Mouse (Mus musculus): ENCODE results near the gene Tsc22d1. TPM values are rescaled to one million over a fixed set of nuclear protein-coding genes. Genes with fewer than 3 reads are reported as not detected.
A peak's percentile ranks its signal among the peaks of the same experiment; 100 is the strongest.

Tsc22d1 gene
- total and polyA plus RNA-seq, 2 experiments: 28.3 to 33.3 TPM

DNA sequence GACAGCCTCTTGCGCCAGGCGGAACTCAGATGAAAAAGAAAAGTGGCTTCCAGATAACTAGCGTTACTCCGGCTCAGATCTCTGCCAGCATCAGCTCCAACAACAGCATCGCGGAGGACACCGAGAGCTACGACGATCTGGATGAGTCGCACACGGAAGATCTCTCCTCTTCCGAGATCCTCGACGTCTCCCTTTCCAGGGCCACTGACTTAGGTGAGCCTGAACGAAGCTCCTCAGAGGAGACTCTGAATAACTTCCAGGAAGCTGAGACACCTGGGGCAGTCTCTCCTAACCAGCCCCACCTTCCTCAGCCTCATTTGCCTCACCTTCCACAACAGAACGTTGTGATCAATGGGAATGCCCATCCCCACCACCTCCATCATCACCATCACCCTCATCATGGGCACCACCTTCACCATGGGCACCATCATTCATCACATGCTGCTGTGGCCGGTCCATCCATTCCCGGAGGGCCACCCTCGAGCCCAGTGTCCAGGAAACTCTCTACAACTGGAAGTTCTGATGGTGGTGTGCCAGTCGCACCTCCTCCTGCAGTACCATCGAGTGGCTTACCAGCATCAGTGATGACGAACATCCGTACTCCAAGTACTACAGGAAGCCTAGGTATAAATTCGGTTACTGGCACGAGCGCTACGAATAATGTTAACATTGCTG is 1.7 kb downstream of the Tsc22d1 start:
- Histone ChIP-seq H3K4me1 (ENCODE audit: control insufficient read depth, insufficient read depth, low read length) (no peaks in the 10 kb centered on the region), H3K27me3 (ENCODE audit: control insufficient read depth, insufficient read depth, low read length) (peaks cover 11% of the 10 kb centered on the region), H3K79me2 (ENCODE audit: control insufficient read depth, insufficient read depth, low read length) (no peaks in the 10 kb centered on the region), H3K27ac (replicated peaks; ENCODE audit: insufficient read depth, low read depth, low read length) (no peak overlapping the region), H3K4me3 (ENCODE audit: insufficient read depth, low read depth, low read length) (peak overlapping the region; percentile 60; the same call in 1 of the 2 replicates), H3K9ac (ENCODE audit: low read depth, low read length) (no peak overlapping the region), H3K36me3 (ENCODE audit: control insufficient read depth, insufficient read depth, low read length) (no peaks in the 10 kb centered on the region)
- no peak for DNase-seq (ENCODE audit: extremely low read depth, low read depth, low spot score)
- WGBS: 74% methylated on average over 27 of the region's 27 CpGs
- TF ChIP-seq POLR2A (IDR thresholded peaks at IDR 0.05; ENCODE audit: extremely low read depth, insufficient read depth, low read length) (no peak), CTCF (IDR thresholded peaks at IDR 0.05; ENCODE audit: low read depth, low read length) (no peak)

DNA sequence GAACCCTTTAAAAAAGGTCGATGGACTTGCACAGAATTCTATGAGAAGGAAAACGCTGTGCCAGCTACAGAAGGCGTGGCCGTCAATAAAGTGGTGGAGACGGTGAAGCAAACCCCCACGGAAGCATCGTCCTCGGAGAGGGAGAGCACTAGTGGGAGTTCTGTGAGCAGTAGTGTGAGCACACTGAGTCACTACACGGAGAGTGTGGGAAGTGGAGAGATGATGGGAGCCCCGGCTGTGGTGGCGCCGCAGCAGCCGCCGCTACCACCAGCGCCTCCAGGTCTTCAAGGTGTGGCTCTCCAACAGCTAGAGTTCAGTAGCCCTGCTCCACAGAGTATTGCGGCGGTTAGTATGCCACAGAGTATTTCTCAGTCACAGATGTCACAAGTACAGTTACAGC is 2.6 kb downstream of the Tsc22d1 start:
- Histone ChIP-seq H3K4me3 (ENCODE audit: insufficient read depth, low read depth, low read length) (no peak overlapping the region), H3K27ac (replicated peaks; ENCODE audit: insufficient read depth, low read depth, low read length) (no peak overlapping the region), H3K36me3 (ENCODE audit: control insufficient read depth, insufficient read depth, low read length) (no peaks in the 10 kb centered on the region), H3K9ac (ENCODE audit: low read depth, low read length) (no peak overlapping the region), H3K79me2 (ENCODE audit: control insufficient read depth, insufficient read depth, low read length) (no peaks in the 10 kb centered on the region), H3K27me3 (ENCODE audit: control insufficient read depth, insufficient read depth, low read length) (peaks cover 11% of the 10 kb centered on the region), H3K4me1 (ENCODE audit: control insufficient read depth, insufficient read depth, low read length) (no peaks in the 10 kb centered on the region)
- WGBS: 96% methylated on average over 17 of the region's 17 CpGs
- no peak for DNase-seq (ENCODE audit: extremely low read depth, low read depth, low spot score)
- TF ChIP-seq POLR2A (IDR thresholded peaks at IDR 0.05; ENCODE audit: extremely low read depth, insufficient read depth, low read length): no peak
- TF ChIP-seq CTCF (IDR thresholded peaks at IDR 0.05; ENCODE audit: low read depth, low read length): no peak

DNA sequence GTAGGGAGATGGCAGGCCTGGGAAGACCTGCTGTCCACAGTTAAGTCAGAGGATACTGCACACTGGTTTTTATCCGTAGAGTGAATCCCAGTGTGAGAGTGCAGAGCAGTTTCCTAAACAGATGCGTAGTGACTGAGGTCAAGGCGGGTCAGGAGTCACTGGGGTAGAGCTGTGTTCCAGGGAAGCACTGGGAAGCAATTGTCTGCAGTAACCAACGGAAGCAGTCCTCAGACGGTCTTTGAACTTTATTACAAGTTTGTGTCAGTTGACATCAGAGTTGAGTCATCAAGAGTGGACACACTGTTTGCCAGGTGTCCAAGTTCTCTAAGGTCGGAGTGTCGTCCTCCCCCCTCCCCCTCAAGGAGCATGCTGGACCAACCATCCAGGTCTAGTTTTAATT is 6.0 kb downstream of the Tsc22d1 start:
- Histone ChIP-seq H3K4me1 (ENCODE audit: control insufficient read depth, insufficient read depth, low read length) (no peaks in the 10 kb centered on the region), H3K4me3 (ENCODE audit: insufficient read depth, low read depth, low read length) (no peak overlapping the region), H3K27me3 (ENCODE audit: control insufficient read depth, insufficient read depth, low read length) (no peaks in the 10 kb centered on the region), H3K79me2 (ENCODE audit: control insufficient read depth, insufficient read depth, low read length) (no peaks in the 10 kb centered on the region), H3K27ac (replicated peaks; ENCODE audit: insufficient read depth, low read depth, low read length) (no peak overlapping the region), H3K36me3 (ENCODE audit: control insufficient read depth, insufficient read depth, low read length) (no peaks in the 10 kb centered on the region), H3K9ac (ENCODE audit: low read depth, low read length) (no peak overlapping the region)
- TF ChIP-seq CTCF (IDR thresholded peaks at IDR 0.05; ENCODE audit: low read depth, low read length): no peak
- TF ChIP-seq POLR2A (IDR thresholded peaks at IDR 0.05; ENCODE audit: extremely low read depth, insufficient read depth, low read length): no peak
- WGBS: 20% methylated on average over 7 of the region's 7 CpGs
- peak; percentile 39 for DNase-seq (ENCODE audit: extremely low read depth, low read depth, low spot score)

GRCm38 (mm10) chr14:76421162-76421561 is 6.4 kb downstream of the Tsc22d1 start:
- no peaks in the 10 kb centered on the region for H3K4me1 ChIP-seq (ENCODE audit: control insufficient read depth, insufficient read depth, low read length)
- no peaks in the 10 kb centered on the region for H3K36me3 ChIP-seq (ENCODE audit: control insufficient read depth, insufficient read depth, low read length)
- no peaks in the 10 kb centered on the region for H3K27me3 ChIP-seq (ENCODE audit: control insufficient read depth, insufficient read depth, low read length)
- no peak for DNase-seq (ENCODE audit: extremely low read depth, low read depth, low spot score)
- TF ChIP-seq POLR2A (IDR thresholded peaks at IDR 0.05; ENCODE audit: extremely low read depth, insufficient read depth, low read length) (no peak), CTCF (IDR thresholded peaks at IDR 0.05; ENCODE audit: low read depth, low read length) (no peak)
- 79% methylated on average over 4 of the region's 4 CpGs for WGBS
- no peak overlapping the region for H3K27ac ChIP-seq (replicated peaks; ENCODE audit: insufficient read depth, low read depth, low read length)
- no peak overlapping the region for H3K9ac ChIP-seq (ENCODE audit: low read depth, low read length)
- H3K79me2 ChIP-seq (ENCODE audit: control insufficient read depth, insufficient read depth, low read length): no peaks in the 10 kb centered on the region
- no peak overlapping the region for H3K4me3 ChIP-seq (ENCODE audit: insufficient read depth, low read depth, low read length)

DNA sequence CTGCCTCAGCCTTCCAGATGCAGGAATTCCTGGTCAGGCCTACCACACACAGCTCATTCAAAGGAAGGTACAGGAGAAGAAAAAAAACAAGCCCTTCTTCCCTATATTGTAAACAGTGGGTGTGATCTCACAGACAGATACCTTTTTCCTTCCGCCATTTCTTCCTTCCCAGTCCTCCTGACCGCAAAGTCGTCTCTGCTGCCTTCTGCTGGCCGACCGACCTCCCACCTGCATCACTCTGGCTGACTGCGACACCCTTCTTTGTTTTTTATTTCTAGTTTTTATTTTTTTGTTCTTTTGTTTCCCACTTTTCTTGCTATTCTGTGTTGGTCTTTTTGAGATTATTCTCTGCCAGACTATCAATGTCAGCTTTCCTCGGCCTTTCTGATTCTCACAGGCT is 10.7 kb downstream of the Tsc22d1 start:
- no peak overlapping the region for H3K4me3 ChIP-seq (ENCODE audit: insufficient read depth, low read depth, low read length)
- H3K4me1 ChIP-seq (ENCODE audit: control insufficient read depth, insufficient read depth, low read length): no peaks in the 10 kb centered on the region
- no peaks in the 10 kb centered on the region for H3K79me2 ChIP-seq (ENCODE audit: control insufficient read depth, insufficient read depth, low read length)
- no peak overlapping the region for H3K9ac ChIP-seq (ENCODE audit: low read depth, low read length)
- H3K36me3 ChIP-seq (ENCODE audit: control insufficient read depth, insufficient read depth, low read length): no peaks in the 10 kb centered on the region
- H3K27ac ChIP-seq (replicated peaks; ENCODE audit: insufficient read depth, low read depth, low read length): no peak overlapping the region
- 95% methylated on average over 7 of the region's 7 CpGs for WGBS
- no peaks in the 10 kb centered on the region for H3K27me3 ChIP-seq (ENCODE audit: control insufficient read depth, insufficient read depth, low read length)
- no peak for DNase-seq (ENCODE audit: extremely low read depth, low read depth, low spot score)
- TF ChIP-seq POLR2A (IDR thresholded peaks at IDR 0.05; ENCODE audit: extremely low read depth, insufficient read depth, low read length) (no peak), CTCF (IDR thresholded peaks at IDR 0.05; ENCODE audit: low read depth, low read length) (no peak)

DNA sequence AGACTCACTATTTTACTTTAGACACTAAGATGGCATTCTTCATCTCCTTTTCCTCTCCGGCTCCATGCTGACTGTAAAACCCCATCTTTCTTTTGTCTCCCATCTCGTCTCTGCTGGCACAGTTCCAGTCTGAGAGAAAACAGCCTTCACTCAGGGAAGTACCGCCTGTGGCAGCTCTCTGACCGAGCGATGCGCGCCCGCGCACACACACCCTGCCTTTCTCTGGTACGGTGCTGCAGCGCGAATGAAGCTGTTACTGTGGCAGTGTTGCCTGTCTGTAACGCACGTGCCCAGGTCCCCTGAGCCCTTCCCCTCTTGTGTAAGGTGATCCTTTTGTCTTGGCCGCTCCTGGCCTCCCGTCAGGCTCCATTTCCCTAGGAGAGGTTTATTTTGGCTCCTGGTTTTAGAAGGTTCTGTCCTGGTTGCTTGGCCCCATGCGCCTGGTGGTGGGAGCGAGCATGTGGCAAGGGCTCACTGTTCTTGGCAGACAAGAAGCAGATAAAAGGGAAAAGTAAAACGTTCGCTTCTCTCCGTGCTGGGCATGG is 11.3 kb downstream of the Tsc22d1 start:
- TF ChIP-seq POLR2A (IDR thresholded peaks at IDR 0.05; ENCODE audit: extremely low read depth, insufficient read depth, low read length) (no peak), CTCF (IDR thresholded peaks at IDR 0.05; ENCODE audit: low read depth, low read length) (no peak)
- no peaks in the 10 kb centered on the region for H3K36me3 ChIP-seq (ENCODE audit: control insufficient read depth, insufficient read depth, low read length)
- no peak overlapping the region for H3K27ac ChIP-seq (replicated peaks; ENCODE audit: insufficient read depth, low read depth, low read length)
- no peak for DNase-seq (ENCODE audit: extremely low read depth, low read depth, low spot score)
- H3K4me3 ChIP-seq (ENCODE audit: insufficient read depth, low read depth, low read length): no peak overlapping the region
- H3K79me2 ChIP-seq (ENCODE audit: control insufficient read depth, insufficient read depth, low read length): no peaks in the 10 kb centered on the region
- WGBS: 96% methylated on average over 21 of the region's 21 CpGs
- H3K27me3 ChIP-seq (ENCODE audit: control insufficient read depth, insufficient read depth, low read length): no peaks in the 10 kb centered on the region
- no peaks in the 10 kb centered on the region for H3K4me1 ChIP-seq (ENCODE audit: control insufficient read depth, insufficient read depth, low read length)
- H3K9ac ChIP-seq (ENCODE audit: low read depth, low read length): no peak overlapping the region

All from liver, adult 2 months (tissue).